Mouse (Mus musculus) splenic B cell, adult 2 months (primary cell): ENCODE results near the gene Zfp987.
"Not testable (repeated sequence)": the region's sequence is repeated elsewhere in the genome, so short reads cannot be mapped to it uniquely, and the experiment has no call there.

Source experiments
- DNase-seq: peaks from one replicate; pipeline ENCODE4 v3.0.0-alpha.2; 2011; ENCODE audit warnings: low read depth, low spot score
- H3K27me3 ChIP-seq: 2 replicates; pipeline ENCODE4 v1.6.1; 2012; ENCODE audit warnings: mild to moderate bottlenecking, low read length, moderate library complexity, mixed read lengths; ENCODE audit not compliant: control insufficient read depth, poor library complexity, insufficient read depth, severe bottlenecking
- H3K36me3 ChIP-seq: 2 replicates; pipeline ENCODE4 v1.6.1; 2012; ENCODE audit warnings: mild to moderate bottlenecking, low read length, moderate library complexity, mixed read lengths; ENCODE audit not compliant: control insufficient read depth, poor library complexity, insufficient read depth, severe bottlenecking

Gene Zfp987

GRCm38 (mm10) chr4:146101448-146101847, 4.3 kb downstream of the Zfp987 start:
- not testable (repeated sequence) for DNase-seq, H3K36me3 ChIP-seq, H3K27me3 ChIP-seq

GRCm38 (mm10) chr4:146156524-146156923, 59.4 kb downstream of the Zfp987 start, which contains the start of gene Zfp600:
TSS of gene Zfp600 (plus strand) at chr4:146156824.
- DNase-seq, H3K27me3 ChIP-seq: not testable (repeated sequence)

GRCm38 (mm10) chr4:146162893-146163292, 65.8 kb downstream of the Zfp987 start:
- H3K36me3 ChIP-seq, H3K27me3 ChIP-seq, DNase-seq: not testable (repeated sequence)

More at GRCm38 (mm10) chr4:146156524-146156923, 59.4 kb downstream of the Zfp987 start, which contains the start of gene Zfp600:
- H3K36me3 ChIP-seq = not testable (repeated sequence)

- DNase-seq, H3K36me3 ChIP-seq, H3K27me3 ChIP-seq: not testable (repeated sequence)
These were observed 70.2 kb downstream of the Zfp987 start for GRCm38 (mm10) chr4:146167202-146167832.

- H3K36me3 ChIP-seq, H3K27me3 ChIP-seq: not testable (repeated sequence)
- DNase-seq = peak; percentile 5
These were observed 70.9 kb downstream of the Zfp987 start for GRCm38 (mm10) chr4:146167879-146168532.

GRCm38 (mm10) chr4:146168730-146169215, 71.7 kb downstream of the Zfp987 start:
- DNase-seq, H3K36me3 ChIP-seq: not testable (repeated sequence)

GRCm38 (mm10) chr4:146173378-146174226, 76.5 kb downstream of the Zfp987 start:
- peak; percentile 4 for DNase-seq
- not testable (repeated sequence) for H3K27me3 ChIP-seq, H3K36me3 ChIP-seq

More at GRCm38 (mm10) chr4:146168730-146169215, 71.7 kb downstream of the Zfp987 start:
- not testable (repeated sequence) for H3K27me3 ChIP-seq
